Mouse (Mus musculus): ENCODE results near the gene Cops2. TPM values are rescaled to one million over a fixed set of nuclear protein-coding genes. Genes with fewer than 3 reads are reported as not detected.
A peak's percentile ranks its signal among the peaks of the same experiment; 100 is the strongest.

Gene Cops2
- polyA plus RNA-seq, 1 experiment = 66.7 TPM

GRCm38 (mm10) chr2:125792144-125792878 is 66.6 kb downstream of the Cops2 start:
- no peak for TF ChIP-seq POLR2A (IDR thresholded peaks at IDR 0.05; ENCODE audit: borderline replicate concordance, extremely low read depth, insufficient read depth, insufficient read length, poor library complexity, severe bottlenecking)
- TF ChIP-seq CTCF (IDR thresholded peaks at IDR 0.05; ENCODE audit: borderline replicate concordance, extremely low read depth, insufficient read depth, insufficient read length) = no peak
- DNase-seq (ENCODE audit: low read depth) = no peak

DNA sequence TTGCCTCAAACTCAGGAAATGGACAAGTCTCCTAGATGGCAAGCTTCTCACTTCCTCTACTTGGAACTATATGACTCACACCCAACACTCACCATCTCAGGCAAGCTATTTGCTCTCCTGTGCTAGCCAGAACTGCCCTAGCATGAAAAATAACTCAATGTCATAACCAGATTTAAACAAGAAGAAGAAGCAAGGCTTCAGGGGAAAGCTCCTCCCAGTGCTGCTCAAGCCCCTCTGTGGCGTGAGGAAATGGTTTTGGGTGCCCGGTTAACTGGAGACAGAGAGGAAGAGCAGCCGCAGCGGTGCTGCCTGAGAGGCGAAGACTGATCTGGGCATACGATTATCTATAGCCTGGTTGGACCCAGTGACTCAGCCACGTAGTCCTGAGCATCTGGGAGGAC is 67.5 kb downstream of the Cops2 start:
- DNase-seq (ENCODE audit: low read depth) = no peak
- TF ChIP-seq POLR2A (IDR thresholded peaks at IDR 0.05; ENCODE audit: borderline replicate concordance, extremely low read depth, insufficient read depth, insufficient read length, poor library complexity, severe bottlenecking) = no peak
- no peak for TF ChIP-seq CTCF (IDR thresholded peaks at IDR 0.05; ENCODE audit: borderline replicate concordance, extremely low read depth, insufficient read depth, insufficient read length)

DNA sequence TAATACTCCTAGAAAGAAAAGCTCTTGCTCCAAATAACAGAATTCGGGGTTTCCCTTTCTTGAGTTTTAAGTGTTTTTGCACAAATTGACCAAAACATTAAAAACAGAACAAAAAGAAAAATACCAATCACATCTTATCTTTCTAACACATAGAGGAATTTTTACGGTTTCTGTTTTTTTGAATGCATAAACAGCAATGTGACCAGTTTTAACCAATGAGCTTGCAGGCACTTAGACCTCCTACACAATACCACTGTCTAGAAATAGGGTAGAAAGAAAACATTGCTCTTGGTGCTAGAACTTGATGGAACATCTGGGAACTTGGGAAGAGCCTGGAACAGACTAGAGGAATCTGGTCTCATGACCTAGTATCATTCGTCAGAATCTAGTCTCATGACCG is 68.7 kb downstream of the Cops2 start:
- TF ChIP-seq POLR2A (IDR thresholded peaks at IDR 0.05; ENCODE audit: borderline replicate concordance, extremely low read depth, insufficient read depth, insufficient read length, poor library complexity, severe bottlenecking) (no peak), CTCF (IDR thresholded peaks at IDR 0.05; ENCODE audit: borderline replicate concordance, extremely low read depth, insufficient read depth, insufficient read length) (no peak)
- DNase-seq (ENCODE audit: low read depth) = no peak

DNA sequence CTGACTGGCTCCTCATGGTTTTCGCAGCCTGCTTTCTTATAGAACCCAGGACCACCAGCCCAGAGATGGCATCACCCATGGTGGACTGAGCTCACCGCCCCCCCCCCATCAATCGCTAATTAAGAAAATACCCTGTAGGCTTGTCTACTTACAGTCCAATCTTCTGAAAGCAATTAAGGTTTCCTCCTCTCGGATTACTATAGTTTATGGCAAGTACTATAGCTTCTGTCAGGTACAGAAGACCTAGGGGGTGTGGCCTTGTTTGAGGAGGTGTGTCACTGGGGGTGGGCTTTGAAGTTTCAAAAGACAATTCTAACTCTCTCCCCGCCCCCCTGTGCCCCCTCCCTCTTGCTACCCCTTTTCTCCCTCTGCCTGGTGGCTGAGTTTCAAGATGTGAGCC is 69.7 kb downstream of the Cops2 start:
- no peak for DNase-seq (ENCODE audit: low read depth)
- TF ChIP-seq POLR2A (IDR thresholded peaks at IDR 0.05; ENCODE audit: borderline replicate concordance, extremely low read depth, insufficient read depth, insufficient read length, poor library complexity, severe bottlenecking) (no peak), CTCF (IDR thresholded peaks at IDR 0.05; ENCODE audit: borderline replicate concordance, extremely low read depth, insufficient read depth, insufficient read length) (no peak)

DNA sequence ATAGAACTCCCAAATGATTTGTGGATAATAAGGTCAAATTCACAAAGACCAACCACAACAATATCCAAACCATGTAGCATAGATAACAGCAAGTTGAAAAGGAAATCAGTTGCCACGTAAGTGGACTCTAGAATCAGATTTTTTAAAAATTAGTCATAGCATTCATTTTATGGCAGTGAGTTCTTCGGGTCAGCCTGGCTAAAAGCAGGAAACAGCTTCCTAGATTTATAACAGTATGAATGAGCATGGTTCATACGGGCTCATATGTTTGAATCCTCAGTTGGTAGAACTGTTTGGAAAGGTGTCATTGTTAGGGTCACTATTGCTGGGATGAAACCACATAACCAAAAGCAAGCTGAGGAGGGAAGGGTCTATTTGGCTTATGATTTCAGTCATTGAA is 70.2 kb downstream of the Cops2 start:
- no peak for DNase-seq (ENCODE audit: low read depth)
- no peak for TF ChIP-seq CTCF (IDR thresholded peaks at IDR 0.05; ENCODE audit: borderline replicate concordance, extremely low read depth, insufficient read depth, insufficient read length)
- TF ChIP-seq POLR2A (IDR thresholded peaks at IDR 0.05; ENCODE audit: borderline replicate concordance, extremely low read depth, insufficient read depth, insufficient read length, poor library complexity, severe bottlenecking) = no peak

- no peak for TF ChIP-seq CTCF (IDR thresholded peaks at IDR 0.05; ENCODE audit: borderline replicate concordance, extremely low read depth, insufficient read depth, insufficient read length)
- no peak for DNase-seq (ENCODE audit: low read depth)
These were observed 70.6 kb downstream of the Cops2 start for GRCm38 (mm10) chr2:125788351-125788750.

- no peak for DNase-seq (ENCODE audit: low read depth)
- TF ChIP-seq POLR2A (IDR thresholded peaks at IDR 0.05; ENCODE audit: borderline replicate concordance, extremely low read depth, insufficient read depth, insufficient read length, poor library complexity, severe bottlenecking) = no peak
- TF ChIP-seq CTCF (IDR thresholded peaks at IDR 0.05; ENCODE audit: borderline replicate concordance, extremely low read depth, insufficient read depth, insufficient read length) = no peak
These were observed 73.9 kb downstream of the Cops2 start for GRCm38 (mm10) chr2:125785021-125785420.

DNA sequence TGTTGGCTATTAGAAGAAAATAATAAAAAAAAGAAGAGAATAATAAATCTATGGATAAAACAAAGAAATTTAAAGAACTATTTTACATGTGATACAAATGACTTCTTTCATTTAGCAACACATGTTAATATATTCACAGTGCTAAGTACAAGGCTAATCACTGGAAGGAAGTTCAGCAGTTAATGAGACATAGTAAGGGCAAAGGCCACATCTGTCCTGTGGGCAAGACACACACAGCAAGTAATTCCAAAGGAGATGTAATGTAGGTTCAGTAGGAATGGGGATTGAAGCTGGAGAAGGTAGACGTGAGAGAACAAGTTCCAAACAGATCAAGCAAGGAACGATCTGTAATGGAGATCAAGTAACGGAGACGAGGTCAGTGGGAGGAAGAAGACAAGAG is 74.5 kb downstream of the Cops2 start:
- TF ChIP-seq CTCF (IDR thresholded peaks at IDR 0.05; ENCODE audit: borderline replicate concordance, extremely low read depth, insufficient read depth, insufficient read length) (no peak), POLR2A (IDR thresholded peaks at IDR 0.05; ENCODE audit: borderline replicate concordance, extremely low read depth, insufficient read depth, insufficient read length, poor library complexity, severe bottlenecking) (no peak)
- no peak for DNase-seq (ENCODE audit: low read depth)

DNA sequence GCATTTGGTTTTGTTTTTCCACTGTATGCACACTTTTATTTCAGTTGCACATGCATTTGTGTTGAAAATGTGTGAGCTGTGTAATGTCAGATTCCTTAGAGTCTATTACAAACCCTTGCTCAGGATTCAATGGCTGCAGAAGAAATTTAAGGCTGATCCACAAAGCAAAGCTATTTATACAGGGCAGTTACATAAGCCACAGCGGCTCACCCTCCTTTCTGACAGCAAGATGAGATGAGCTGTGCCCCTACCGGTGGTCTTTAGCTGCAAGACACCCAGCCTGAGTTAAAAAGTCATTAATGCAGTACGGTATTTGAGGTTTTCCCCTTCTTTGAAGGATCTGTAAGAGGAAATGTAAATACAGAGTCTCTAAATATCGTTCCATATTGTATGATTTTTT is 75.1 kb downstream of the Cops2 start:
- DNase-seq (ENCODE audit: low read depth) = peak; percentile 15
- no peak for TF ChIP-seq POLR2A (IDR thresholded peaks at IDR 0.05; ENCODE audit: borderline replicate concordance, extremely low read depth, insufficient read depth, insufficient read length, poor library complexity, severe bottlenecking)
- peak; percentile 16; the same call in 1 of the 2 replicates for TF ChIP-seq CTCF (IDR thresholded peaks at IDR 0.05; ENCODE audit: borderline replicate concordance, extremely low read depth, insufficient read depth, insufficient read length)

- TF ChIP-seq POLR2A (IDR thresholded peaks at IDR 0.05; ENCODE audit: borderline replicate concordance, extremely low read depth, insufficient read depth, insufficient read length, poor library complexity, severe bottlenecking) (peak; percentile 80; the same call in 1 of the 2 replicates), CTCF (IDR thresholded peaks at IDR 0.05; ENCODE audit: borderline replicate concordance, extremely low read depth, insufficient read depth, insufficient read length) (no peak)
- DNase-seq (ENCODE audit: low read depth) = peak; percentile 95
These were observed 76.2 kb downstream of the Cops2 start, which contains the start of gene Secisbp2l for GRCm38 (mm10) chr2:125782719-125783109. Secisbp2l (minus strand) TSS chr2:125782870.

- no peak for TF ChIP-seq CTCF (IDR thresholded peaks at IDR 0.05; ENCODE audit: borderline replicate concordance, extremely low read depth, insufficient read depth, insufficient read length)
- no peak; the same call in 1 of the 2 replicates for TF ChIP-seq POLR2A (IDR thresholded peaks at IDR 0.05; ENCODE audit: borderline replicate concordance, extremely low read depth, insufficient read depth, insufficient read length, poor library complexity, severe bottlenecking)
- DNase-seq (ENCODE audit: low read depth) = no peak
These were observed 76.8 kb downstream of the Cops2 start for GRCm38 (mm10) chr2:125781978-125782718.

DNA sequence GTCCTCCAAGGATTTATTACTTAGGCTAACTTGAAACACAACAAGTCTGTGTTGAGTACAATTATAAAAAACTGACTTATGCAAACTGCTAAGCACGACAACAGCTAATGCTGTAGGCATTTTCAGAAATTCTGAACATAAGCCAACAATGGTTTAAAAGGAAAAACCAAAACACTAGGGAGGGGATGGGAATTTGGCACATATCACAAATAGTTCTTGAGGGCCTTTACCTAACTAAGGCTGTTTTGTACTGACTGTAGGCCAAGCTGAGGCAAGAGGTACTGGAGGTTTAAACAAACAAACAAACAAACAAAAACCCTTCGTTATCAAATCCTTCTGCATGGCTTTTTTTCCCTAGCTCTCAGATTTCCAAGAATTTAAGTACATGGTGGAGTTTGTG is 77.9 kb downstream of the Cops2 start:
- no peak for DNase-seq (ENCODE audit: low read depth)
- TF ChIP-seq CTCF (IDR thresholded peaks at IDR 0.05; ENCODE audit: borderline replicate concordance, extremely low read depth, insufficient read depth, insufficient read length) (no peak), POLR2A (IDR thresholded peaks at IDR 0.05; ENCODE audit: borderline replicate concordance, extremely low read depth, insufficient read depth, insufficient read length, poor library complexity, severe bottlenecking) (no peak)

Other genes with a start within 250 kb of the Cops2 start
- 3.5 and 4.4 TPM in 2 replicates for gene Cep152, start 234.0 kb downstream of the Cops2 start, polyA plus RNA-seq (2012; rRNA removed)
- 244 and 326 TPM in 2 replicates for gene Eid1, start 186.0 kb downstream of the Cops2 start, polyA plus RNA-seq (2012; rRNA removed)
- 1.3 and 2.9 TPM in 2 replicates for gene Shc4, start 135.0 kb downstream of the Cops2 start, polyA plus RNA-seq (2012; rRNA removed)
- gene Secisbp2l, start 76.3 kb downstream of the Cops2 start, polyA plus RNA-seq (2012; rRNA removed) = 14.7 and 28.4 TPM in 2 replicates
- 20.1 and 21.7 TPM in 2 replicates for gene Galk2, start within 50 bp of the Cops2 start, polyA plus RNA-seq (2012; rRNA removed)
- 1.9 and 2.1 TPM in 2 replicates for gene Fgf7, start 175.5 kb upstream of the Cops2 start, polyA plus RNA-seq (2012; rRNA removed)

Data from brain, embryonic 14.5 days (tissue).